Mouse (Mus musculus) gastrocnemius, adult 2 months (tissue): Measurements from ENCODE around the gene Btbd35f9. TPM values are rescaled to one million over a fixed set of nuclear protein-coding genes. Genes with fewer than 3 reads are reported as not detected.
"Not testable (repeated sequence)": the region's sequence is repeated elsewhere in the genome, so short reads cannot be mapped to it uniquely, and the experiment has no call there.

ENCODE experiments used
- DNase-seq: peaks from one replicate; pipeline ENCODE4 v3.0.0; 2022
- H3K27ac ChIP-seq: fragments of 200-600 bp; 2 replicates; pipeline ENCODE4 v1.8.1; 2022; ENCODE audit warnings: mild to moderate bottlenecking
- H3K4me3 ChIP-seq: fragments of 200-600 bp; 2 replicates; pipeline ENCODE4 v1.8.1; 2022; ENCODE audit warnings: mild to moderate bottlenecking, moderate library complexity
- intact Hi-C: fragments of 180-260 bp; cut with DNase I; formaldehyde crosslinking; loops from one replicate; pipeline ENCODE4 v1.15.1; 2025
- long read RNA-seq, 2 experiments: library from polyadenylated mRNA; stranded (forward); transcript quantifications; one replicate each; pipeline ENCODE4 v2.0.0; 2021
- total RNA-seq, 2 experiments: library from RNA; stranded (reverse); gene quantifications; 2 replicates each; pipeline ENCODE4 v1.2.3; 2021

The Btbd35f9 gene
- not detected for total RNA-seq
- long read RNA-seq, experiment 1 = 0 reads
- long read RNA-seq, experiment 2 = 0 reads

DNA sequence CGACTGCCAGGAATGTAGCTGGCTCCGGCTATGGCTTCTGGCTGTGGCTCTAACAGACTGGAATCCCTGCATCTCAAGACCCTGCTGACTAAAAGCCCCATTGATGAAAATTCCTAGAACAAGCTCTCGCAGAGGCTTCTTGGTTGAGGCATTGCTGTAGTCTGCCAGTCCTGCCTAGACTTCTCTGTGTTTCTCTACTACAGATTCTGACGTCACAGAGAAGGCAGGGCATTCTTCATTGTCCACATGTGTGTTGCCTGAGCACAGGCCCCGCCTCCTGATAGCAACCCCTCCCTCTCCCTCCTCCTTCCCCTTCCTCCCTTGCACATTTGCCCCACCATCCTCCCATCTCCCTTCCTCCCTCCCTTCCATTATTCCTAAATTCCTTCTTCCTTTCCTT is at the start of gene Btbd35f9:
Gene Btbd35f9 (minus strand): TSS at position 101 of the 400 bp plus-strand sequence.
- intact Hi-C loops, DNase-seq, H3K27ac ChIP-seq, H3K4me3 ChIP-seq: not testable (repeated sequence)

Other genes starting within 250 kb of the Btbd35f9 start
- not detected for gene Btbd35f6, start 205.0 kb downstream of the Btbd35f9 start, total RNA-seq
- gene Gm21870, start 174.7 kb downstream of the Btbd35f9 start, total RNA-seq = not detected
- gene Spin2g, start 77.2 kb upstream of the Btbd35f9 start, total RNA-seq = not detected